In the genomic region with DNA sequence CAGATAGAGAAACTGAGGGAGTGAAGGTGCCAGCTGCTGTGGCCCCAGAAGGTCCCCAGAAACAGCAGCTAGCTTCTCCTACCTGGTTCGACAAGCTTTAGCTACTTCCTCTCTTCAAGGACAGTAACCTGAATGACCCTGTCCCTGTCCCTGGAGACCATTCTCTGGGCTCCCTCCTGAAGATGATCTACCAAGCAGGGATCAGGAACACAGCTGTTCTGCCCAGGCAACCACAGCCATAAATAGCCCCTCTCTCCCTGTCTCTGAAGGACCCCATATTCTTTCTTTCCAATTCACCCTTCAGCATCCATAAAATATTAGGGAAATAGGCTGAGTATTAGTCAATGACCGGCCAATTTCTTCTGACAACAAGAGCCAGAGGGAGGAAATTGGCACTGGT, we compare ENCODE assay signal across 46 mouse cellular contexts. TPM values are rescaled to one million over a fixed set of nuclear protein-coding genes. Genes with fewer than 3 reads are reported as not detected.
"Had no signal": no experiment of that assay in that cellular context is flagged by ENCODE, and none has a peak within 500 bp of the region (broad histone marks: within the 10 kb centered on the region; RNA-seq: fewer than 3 reads in every experiment).

No protein-coding gene starts in this region.

- DNase-seq: left cerebral cortex, postnatal 4 days; liver; liver, embryonic 13.5 days; liver, postnatal 0 days; lung, adult 18-20 months; lung, adult 2 months; lung, embryonic 14.5 days; lung, postnatal 10 days; lung, postnatal 14 days; lung, postnatal 36 days; lung, postnatal 4 days; midbrain, embryonic 14.5 days had no signal

- H3K36me3 ChIP-seq: limb, embryonic 10.5 days; limb, embryonic 12.5 days; limb, embryonic 13.5 days; limb, embryonic 15.5 days; liver, embryonic 12.5 days; liver, embryonic 13.5 days; liver, embryonic 15.5 days; lung, embryonic 15.5 days; midbrain, embryonic 10.5 days; midbrain, embryonic 12.5 days; midbrain, embryonic 13.5 days; midbrain, embryonic 15.5 days; neural tube, embryonic 12.5 days had no signal

- H3K4me3 ChIP-seq: limb, embryonic 10.5 days; limb, embryonic 12.5 days; limb, embryonic 13.5 days; limb, embryonic 15.5 days; liver, embryonic 12.5 days; liver, embryonic 13.5 days; liver, embryonic 15.5 days; lung, embryonic 15.5 days; megakaryocyte, embryonic 14.5 days; midbrain, embryonic 10.5 days; midbrain, embryonic 12.5 days; midbrain, embryonic 13.5 days; midbrain, embryonic 15.5 days; neural tube, embryonic 12.5 days had no signal

- H3K4me2 ChIP-seq: limb, embryonic 12.5 days; limb, embryonic 13.5 days; limb, embryonic 15.5 days; liver, embryonic 11.5 days; liver, embryonic 12.5 days; liver, embryonic 13.5 days; liver, embryonic 15.5 days; lung, embryonic 14.5 days; lung, embryonic 15.5 days; midbrain, embryonic 11.5 days; midbrain, embryonic 12.5 days; midbrain, embryonic 13.5 days; midbrain, embryonic 15.5 days; neural tube, embryonic 12.5 days had no signal

- H3K27me3 ChIP-seq: liver, embryonic 13.5 days; liver, embryonic 15.5 days; lung, embryonic 15.5 days; midbrain, embryonic 12.5 days; midbrain, embryonic 13.5 days; midbrain, embryonic 15.5 days; neural tube, embryonic 12.5 days had no signal

RNA-seq across cellular contexts. Expression of gene Gm10803, which starts 18.6 kb away (rescaled TPM):
- total RNA-seq: left cerebral cortex, adult 8-10 months; left cerebral cortex, postnatal 10 days; left cerebral cortex, postnatal 14 days; left cerebral cortex, postnatal 25 days; left cerebral cortex, postnatal 36 days; left cerebral cortex, postnatal 4 days; liver, adult 2 months; megakaryocyte progenitor cell, adult 5-6 weeks; megakaryocyte, adult 5-6 weeks; megakaryocyte-erythroid progenitor cell, adult 5-6 weeks; midbrain, postnatal 0 days; monocyte, adult 5-6 weeks had no signal
- polyA plus RNA-seq: limb, embryonic 10.5 days; limb, embryonic 11.5 days; limb, embryonic 12.5 days; limb, embryonic 13.5 days; limb, embryonic 15.5 days; liver, adult 2 months; liver, embryonic 11.5 days; liver, embryonic 12.5 days; liver, embryonic 13.5 days; liver, embryonic 14.5 days; liver, embryonic 15.5 days; liver, embryonic 16.5 days; liver, postnatal 0 days; lung, adult 2 months; lung, embryonic 14.5 days; lung, embryonic 15.5 days; lung, embryonic 16.5 days; lung, postnatal 0 days; macrophage; midbrain, embryonic 10.5 days; midbrain, embryonic 11.5 days; midbrain, embryonic 12.5 days; midbrain, embryonic 13.5 days; midbrain, embryonic 14.5 days; midbrain, embryonic 15.5 days; midbrain, embryonic 16.5 days; midbrain, postnatal 0 days; neural tube, embryonic 11.5 days; neural tube, embryonic 12.5 days had no signal
